Mouse (Mus musculus) hindbrain, postnatal 0 days (tissue): ENCODE results near the gene Dyrk3. TPM values are rescaled to one million over a fixed set of nuclear protein-coding genes. Genes with fewer than 3 reads are reported as not detected.

Experiments
- ATAC-seq: fragments of 200-750 bp; cut with Nextera tagmentation; 2 replicates; pipeline ENCODE4 v1.8.0; 2017; ENCODE audit warnings: mild to moderate bottlenecking, moderate TSS enrichment, moderate library complexity
- DNase-seq: peaks from one replicate; pipeline ENCODE4 v3.0.0-alpha.2; 2015; ENCODE audit warnings: low spot score
- H3K27ac ChIP-seq: fragments of 300-500 bp; sonication (generic); 2 replicates; pipeline ENCODE4 v1.5.1; 2014; ENCODE audit warnings: mild to moderate bottlenecking
- H3K27me3 ChIP-seq: fragments of 300-500 bp; sonication (generic); 2 replicates; pipeline ENCODE4 v1.6.1; 2014; ENCODE audit warnings: low read length, mixed read lengths; ENCODE audit not compliant: insufficient read depth
- H3K36me3 ChIP-seq: fragments of 300-500 bp; sonication (generic); 2 replicates; pipeline ENCODE4 v1.6.1; 2014; ENCODE audit warnings: low read length, mixed read lengths; ENCODE audit not compliant: insufficient read depth
- H3K4me1 ChIP-seq: fragments of 300-500 bp; sonication (generic); 2 replicates; pipeline ENCODE4 v1.6.1; 2014; ENCODE audit warnings: antibody characterized with exemption, low read length, mixed read lengths; ENCODE audit not compliant: insufficient read depth
- H3K4me2 ChIP-seq: fragments of 300-500 bp; sonication (generic); 2 replicates; pipeline ENCODE4 v1.6.1; 2014; ENCODE audit warnings: low read depth, mild to moderate bottlenecking, low read length, moderate library complexity, mixed read lengths
- H3K4me3 ChIP-seq: fragments of 300-500 bp; sonication (generic); 2 replicates; pipeline ENCODE4 v1.5.1; 2014; ENCODE audit warnings: low read length
- H3K9ac ChIP-seq: fragments of 300-500 bp; sonication (generic); replicated peaks from 2 replicates; pipeline ENCODE4 v1.6.1; 2014; ENCODE audit warnings: mild to moderate bottlenecking, low read length, moderate library complexity, mixed read lengths
- H3K9me3 ChIP-seq: fragments of 300-500 bp; sonication (generic); 2 replicates; pipeline ENCODE4 v1.6.1; 2016; ENCODE audit warnings: low read length, mixed read lengths
- CTCF ChIP-seq: IDR thresholded peaks from 2 replicates; pipeline ENCODE4 v1.5.1; 2016; ENCODE audit warnings: antibody characterized with exemption, control low read depth, low read depth
- WGBS: fragments of 180-500 bp; shearing (Covaris S2); extraction: QIAGEN DNeasy Blood & Tissue Kit; methylation state at CpG from one replicate; pipeline ENCODE4 v1.1.7; 2014; 5-methylcytosine and 5-hydroxymethylcytosine counted together
- polyA plus RNA-seq: library from polyadenylated mRNA; unstranded; fragments of >200 nt; fragmentation: Nextera tagmentation; extraction: Ambion mirVana; gene quantifications from 2 replicates; pipeline ENCODE4 v1.2.1, GENCODE M21; 2015
- total RNA-seq: library from RNA; depleted of rRNA; stranded (reverse); fragments of >200 nt; gene quantifications from 2 replicates; pipeline ENCODE4 v1.2.3, GENCODE M21; 2014

Dyrk3 gene
- total and polyA plus RNA-seq, 2 experiments from 2014 or later, result 8.9 to 10.2 TPM

GRCm38 (mm10) chr1:131115932-131116331, 22.2 kb downstream of the Dyrk3 start:
- H3K9ac ChIP-seq, result no peak overlapping the region
- H3K36me3 ChIP-seq, result no peaks in the 10 kb centered on the region
- no peak overlapping the region for H3K4me3 ChIP-seq
- DNase-seq (peak; percentile 89), ATAC-seq (peak; percentile 57)
- peaks cover 3% of the 10 kb centered on the region; the same call in 1 of the 2 replicates for H3K4me1 ChIP-seq
- H3K27ac ChIP-seq, result no peak overlapping the region
- 15% methylated on average over 6 of the region's 6 CpGs for WGBS
- H3K4me2 ChIP-seq, result no peak overlapping the region
- peak; percentile 88 for TF ChIP-seq CTCF
- no peaks in the 10 kb centered on the region for H3K9me3 ChIP-seq
- H3K27me3 ChIP-seq, result no peaks in the 10 kb centered on the region

- TF ChIP-seq CTCF, result peak; percentile 27; the same call in 1 of the 2 replicates
- ATAC-seq (no peak), DNase-seq (no peak)
- Histone ChIP-seq H3K4me2 (no peak overlapping the region), H3K36me3 (no peaks in the 10 kb centered on the region), H3K4me1 (peaks cover 3% of the 10 kb centered on the region; the same call in 1 of the 2 replicates), H3K9me3 (no peaks in the 10 kb centered on the region), H3K27ac (no peak overlapping the region), H3K4me3 (no peak overlapping the region), H3K9ac (no peak overlapping the region), H3K27me3 (no peaks in the 10 kb centered on the region)
- 43% methylated on average over 6 of the region's 6 CpGs for WGBS
These were observed 25.6 kb downstream of the Dyrk3 start for GRCm38 (mm10) chr1:131112576-131112975.

GRCm38 (mm10) chr1:131110525-131111106, 27.5 kb downstream of the Dyrk3 start:
- Histone ChIP-seq H3K9me3 (no peaks in the 10 kb centered on the region), H3K4me2 (no peak overlapping the region), H3K4me1 (no peaks in the 10 kb centered on the region), H3K4me3 (no peak overlapping the region), H3K27me3 (no peaks in the 10 kb centered on the region), H3K27ac (no peak overlapping the region), H3K36me3 (no peaks in the 10 kb centered on the region), H3K9ac (no peak overlapping the region)
- TF ChIP-seq CTCF, result no peak
- WGBS, result 70% methylated on average over 12 of the region's 12 CpGs
- DNase-seq, result no peak
- ATAC-seq, result no peak

- 69% methylated on average over 10 of the region's 10 CpGs for WGBS
- ATAC-seq, result no peak
These were observed 30.4 kb downstream of the Dyrk3 start for GRCm38 (mm10) chr1:131107575-131108308.

GRCm38 (mm10) chr1:131103776-131104424, 34.2 kb downstream of the Dyrk3 start:
- Histone ChIP-seq H3K9ac (no peak overlapping the region), H3K4me1 (no peaks in the 10 kb centered on the region), H3K4me2 (no peak overlapping the region), H3K4me3 (no peak overlapping the region), H3K27me3 (no peaks in the 10 kb centered on the region), H3K27ac (no peak overlapping the region), H3K36me3 (no peaks in the 10 kb centered on the region), H3K9me3 (no peaks in the 10 kb centered on the region)
- TF ChIP-seq CTCF, result no peak
- no peak for DNase-seq
- 83% methylated on average over 10 of the region's 10 CpGs for WGBS
- ATAC-seq, result no peak

More at GRCm38 (mm10) chr1:131107575-131108308, 30.4 kb downstream of the Dyrk3 start:
- no peak for TF ChIP-seq CTCF
- Histone ChIP-seq H3K36me3 (no peaks in the 10 kb centered on the region), H3K27ac (no peak overlapping the region), H3K27me3 (no peaks in the 10 kb centered on the region), H3K9me3 (no peaks in the 10 kb centered on the region), H3K4me3 (no peak overlapping the region), H3K4me2 (no peak overlapping the region), H3K4me1 (no peaks in the 10 kb centered on the region), H3K9ac (no peak overlapping the region)
- DNase-seq, result no peak

GRCm38 (mm10) chr1:131100808-131101207, 37.3 kb downstream of the Dyrk3 start:
- no peak overlapping the region for H3K4me2 ChIP-seq
- no peak overlapping the region for H3K27ac ChIP-seq
- no peak for TF ChIP-seq CTCF
- no peaks in the 10 kb centered on the region for H3K36me3 ChIP-seq
- H3K4me1 ChIP-seq, result 0 out of 2 replicates have a peak, but pooled peaks cover 3% of the 10 kb centered on the region
- H3K9ac ChIP-seq, result no peak overlapping the region
- DNase-seq, result no peak
- 79% methylated on average over 1 of the region's 1 CpGs for WGBS
- H3K27me3 ChIP-seq, result no peaks in the 10 kb centered on the region
- no peaks in the 10 kb centered on the region for H3K9me3 ChIP-seq
- no peak overlapping the region for H3K4me3 ChIP-seq
- ATAC-seq, result no peak
